Mouse (Mus musculus): ENCODE data around the gene Sema6b.
"Not testable (repeated sequence)": the region's sequence is repeated elsewhere in the genome, so short reads cannot be mapped to it uniquely, and the experiment has no call there.

DNA sequence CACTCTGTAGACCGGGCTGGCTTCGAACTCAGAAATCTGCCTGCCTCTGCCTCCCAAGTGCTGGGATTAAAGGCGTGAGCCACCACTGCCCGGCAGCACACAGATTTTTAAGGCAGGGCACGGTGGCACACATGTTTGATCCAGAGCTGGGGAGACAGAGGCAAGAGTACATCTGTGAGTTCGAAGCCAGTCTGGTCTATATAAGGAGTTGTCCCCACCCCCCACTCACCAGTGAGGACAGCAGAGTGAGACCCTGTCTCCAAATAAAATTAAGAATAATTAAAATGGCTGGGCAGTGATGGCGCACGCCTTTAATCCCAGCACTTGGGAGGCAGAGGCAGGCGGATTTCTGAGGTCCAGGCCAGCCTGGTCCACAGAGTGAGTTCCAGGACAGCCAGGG is 61.8 kb downstream of the Sema6b start:
- not testable (repeated sequence) for TF ChIP-seq CTCF, POLR2A (IDR thresholded peaks at IDR 0.05; ENCODE audit: insufficient read depth, low read depth, low read length)

Measured in olfactory bulb, adult 2 months (tissue).